Mouse (Mus musculus): Measurements from ENCODE around the gene Dscaml1. TPM values are rescaled to one million over a fixed set of nuclear protein-coding genes. Genes with fewer than 3 reads are reported as not detected.

Dscaml1 gene
- polyA plus RNA-seq (2012; rRNA removed) = 0.43 and 0.80 TPM in 2 replicates

DNA sequence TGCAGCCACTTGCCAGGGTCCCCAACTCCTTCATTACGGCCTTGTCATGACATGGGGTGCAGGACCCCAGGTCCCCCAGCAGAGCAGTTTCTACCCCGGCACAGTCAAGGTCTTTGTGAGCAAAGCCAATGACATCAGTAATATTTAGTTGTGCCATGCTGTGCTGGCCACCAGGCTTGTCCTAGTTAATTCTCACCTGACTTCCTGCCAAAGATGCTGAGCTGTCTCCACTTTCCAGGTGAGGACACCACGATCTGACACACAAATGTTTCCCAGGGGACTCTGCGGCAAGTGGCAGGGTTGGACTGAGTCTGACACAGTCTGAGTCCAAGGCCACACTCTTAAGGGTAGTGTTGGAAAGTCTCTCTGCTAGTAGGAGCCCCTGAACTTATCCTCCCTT, at the start of gene Dscaml1:
Gene Dscaml1, plus strand, starts transcription at position 173 of the 400 bp plus-strand sequence.
- H3K4me1 ChIP-seq (ENCODE audit: control insufficient read depth, insufficient read depth, low read length) = no peaks in the 10 kb centered on the region
- TF ChIP-seq CTCF (conservative IDR thresholded peaks at IDR 0.05; ENCODE audit: insufficient read depth, insufficient read length, low read depth, low read length) (no peak), POLR2A (IDR thresholded peaks at IDR 0.05; ENCODE audit: low read depth, low read length) (no peak)
- DNase-seq = no peak
- no peak within 1 kb of the TSS for H3K4me3 ChIP-seq (ENCODE audit: insufficient read depth, low read depth, low read length)
- WGBS = 82% methylated on average over 4 of the region's 4 CpGs
- peaks cover 4% of the 10 kb centered on the region; the same call in 1 of the 2 replicates for H3K27me3 ChIP-seq (replicated peaks; ENCODE audit: control insufficient read depth, insufficient read depth, low read length)
- H3K27ac ChIP-seq (ENCODE audit: insufficient read depth, low read depth, low read length) = no peak within 1 kb of the TSS
- no peaks in the 10 kb centered on the region for H3K36me3 ChIP-seq (ENCODE audit: control insufficient read depth, insufficient read depth, low read length)

- no peak for DNase-seq
- TF ChIP-seq CTCF (conservative IDR thresholded peaks at IDR 0.05; ENCODE audit: insufficient read depth, insufficient read length, low read depth, low read length) (no peak), POLR2A (IDR thresholded peaks at IDR 0.05; ENCODE audit: low read depth, low read length) (no peak)
- no peaks in the 10 kb centered on the region for H3K4me1 ChIP-seq (ENCODE audit: control insufficient read depth, insufficient read depth, low read length)
- no peak overlapping the region for H3K27ac ChIP-seq (ENCODE audit: insufficient read depth, low read depth, low read length)
- 80% methylated on average over 2 of the region's 2 CpGs for WGBS
- H3K4me3 ChIP-seq (ENCODE audit: insufficient read depth, low read depth, low read length) = no peak overlapping the region
- no peaks in the 10 kb centered on the region for H3K27me3 ChIP-seq (replicated peaks; ENCODE audit: control insufficient read depth, insufficient read depth, low read length)
- no peaks in the 10 kb centered on the region for H3K36me3 ChIP-seq (ENCODE audit: control insufficient read depth, insufficient read depth, low read length)
These were observed 49.5 kb upstream of the Dscaml1 start for GRCm38 (mm10) chr9:45376883-45377282.

GRCm38 (mm10) chr9:45380411-45381251, 45.8 kb upstream of the Dscaml1 start:
- no peaks in the 10 kb centered on the region for H3K36me3 ChIP-seq (ENCODE audit: control insufficient read depth, insufficient read depth, low read length)
- no peak for DNase-seq
- H3K4me1 ChIP-seq (ENCODE audit: control insufficient read depth, insufficient read depth, low read length) = no peaks in the 10 kb centered on the region
- no peaks in the 10 kb centered on the region for H3K27me3 ChIP-seq (replicated peaks; ENCODE audit: control insufficient read depth, insufficient read depth, low read length)
- 55% methylated on average over 10 of the region's 10 CpGs for WGBS
- H3K4me3 ChIP-seq (ENCODE audit: insufficient read depth, low read depth, low read length) = no peak overlapping the region
- TF ChIP-seq CTCF (conservative IDR thresholded peaks at IDR 0.05; ENCODE audit: insufficient read depth, insufficient read length, low read depth, low read length) (no peak), POLR2A (IDR thresholded peaks at IDR 0.05; ENCODE audit: low read depth, low read length) (no peak)
- no peak overlapping the region for H3K27ac ChIP-seq (ENCODE audit: insufficient read depth, low read depth, low read length)

- Histone ChIP-seq H3K4me1 (ENCODE audit: control insufficient read depth, insufficient read depth, low read length) (no peaks in the 10 kb centered on the region), H3K27me3 (replicated peaks; ENCODE audit: control insufficient read depth, insufficient read depth, low read length) (no peaks in the 10 kb centered on the region), H3K4me3 (ENCODE audit: insufficient read depth, low read depth, low read length) (no peak overlapping the region), H3K36me3 (ENCODE audit: control insufficient read depth, insufficient read depth, low read length) (no peaks in the 10 kb centered on the region), H3K27ac (ENCODE audit: insufficient read depth, low read depth, low read length) (no peak overlapping the region)
- 68% methylated on average over 5 of the region's 5 CpGs for WGBS
- TF ChIP-seq POLR2A (IDR thresholded peaks at IDR 0.05; ENCODE audit: low read depth, low read length) = no peak
- TF ChIP-seq CTCF (conservative IDR thresholded peaks at IDR 0.05; ENCODE audit: insufficient read depth, insufficient read length, low read depth, low read length) = no peak
- DNase-seq = no peak
These were observed 44.1 kb upstream of the Dscaml1 start for GRCm38 (mm10) chr9:45382336-45382735.

GRCm38 (mm10) chr9:45382834-45383233, 43.6 kb upstream of the Dscaml1 start:
- Histone ChIP-seq H3K4me3 (ENCODE audit: insufficient read depth, low read depth, low read length) (no peak overlapping the region), H3K4me1 (ENCODE audit: control insufficient read depth, insufficient read depth, low read length) (no peaks in the 10 kb centered on the region), H3K27ac (ENCODE audit: insufficient read depth, low read depth, low read length) (no peak overlapping the region), H3K27me3 (replicated peaks; ENCODE audit: control insufficient read depth, insufficient read depth, low read length) (no peaks in the 10 kb centered on the region), H3K36me3 (ENCODE audit: control insufficient read depth, insufficient read depth, low read length) (no peaks in the 10 kb centered on the region)
- WGBS = 85% methylated on average over 5 of the region's 5 CpGs
- TF ChIP-seq POLR2A (IDR thresholded peaks at IDR 0.05; ENCODE audit: low read depth, low read length) = no peak
- TF ChIP-seq CTCF (conservative IDR thresholded peaks at IDR 0.05; ENCODE audit: insufficient read depth, insufficient read length, low read depth, low read length) = no peak
- no peak for DNase-seq

GRCm38 (mm10) chr9:45383883-45384282, 42.5 kb upstream of the Dscaml1 start:
- no peak for DNase-seq
- 92% methylated on average over 6 of the region's 6 CpGs for WGBS
- no peak for TF ChIP-seq CTCF (conservative IDR thresholded peaks at IDR 0.05; ENCODE audit: insufficient read depth, insufficient read length, low read depth, low read length)
- no peak for TF ChIP-seq POLR2A (IDR thresholded peaks at IDR 0.05; ENCODE audit: low read depth, low read length)
- no peaks in the 10 kb centered on the region for H3K36me3 ChIP-seq (ENCODE audit: control insufficient read depth, insufficient read depth, low read length)
- H3K27me3 ChIP-seq (replicated peaks; ENCODE audit: control insufficient read depth, insufficient read depth, low read length) = no peaks in the 10 kb centered on the region
- H3K4me1 ChIP-seq (ENCODE audit: control insufficient read depth, insufficient read depth, low read length) = no peaks in the 10 kb centered on the region
- no peak overlapping the region for H3K27ac ChIP-seq (ENCODE audit: insufficient read depth, low read depth, low read length)
- no peak overlapping the region for H3K4me3 ChIP-seq (ENCODE audit: insufficient read depth, low read depth, low read length)

GRCm38 (mm10) chr9:45386698-45387097, 39.7 kb upstream of the Dscaml1 start:
- Histone ChIP-seq H3K27ac (ENCODE audit: insufficient read depth, low read depth, low read length) (no peak overlapping the region), H3K4me3 (ENCODE audit: insufficient read depth, low read depth, low read length) (no peak overlapping the region), H3K27me3 (replicated peaks; ENCODE audit: control insufficient read depth, insufficient read depth, low read length) (no peaks in the 10 kb centered on the region), H3K4me1 (ENCODE audit: control insufficient read depth, insufficient read depth, low read length) (no peaks in the 10 kb centered on the region), H3K36me3 (ENCODE audit: control insufficient read depth, insufficient read depth, low read length) (no peaks in the 10 kb centered on the region)
- WGBS = 81% methylated on average over 5 of the region's 5 CpGs
- no peak for TF ChIP-seq POLR2A (IDR thresholded peaks at IDR 0.05; ENCODE audit: low read depth, low read length)
- TF ChIP-seq CTCF (conservative IDR thresholded peaks at IDR 0.05; ENCODE audit: insufficient read depth, insufficient read length, low read depth, low read length) = no peak
- DNase-seq = no peak

Data from kidney, adult 2 months (tissue).